Mouse (Mus musculus): Measurements from ENCODE around the gene Rab3gap1.

Rab3gap1 gene

GRCm38 (mm10) chr1:127985391-127985790 lies 116.8 kb downstream of the Rab3gap1 start:
- no peak for DNase-seq

GRCm38 (mm10) chr1:127988246-127988645 lies 119.7 kb downstream of the Rab3gap1 start:
- no peak for DNase-seq

- no peak for DNase-seq
These were observed 120.8 kb downstream of the Rab3gap1 start for GRCm38 (mm10) chr1:127989387-127989786.

GRCm38 (mm10) chr1:127989876-127990731 lies 121.5 kb downstream of the Rab3gap1 start:
- no peak for DNase-seq
